Mouse (Mus musculus) cerebellum, adult 11 months (tissue): Measurements from ENCODE around the gene Trabd2b.

ENCODE experiments used
- DNase-seq: peaks from one replicate; pipeline ENCODE4 v3.0.0; 2022

Trabd2b gene

GRCm38 (mm10) chr4:114500317-114500716 lies 93.8 kb downstream of the Trabd2b start:
- no peak for DNase-seq

DNA sequence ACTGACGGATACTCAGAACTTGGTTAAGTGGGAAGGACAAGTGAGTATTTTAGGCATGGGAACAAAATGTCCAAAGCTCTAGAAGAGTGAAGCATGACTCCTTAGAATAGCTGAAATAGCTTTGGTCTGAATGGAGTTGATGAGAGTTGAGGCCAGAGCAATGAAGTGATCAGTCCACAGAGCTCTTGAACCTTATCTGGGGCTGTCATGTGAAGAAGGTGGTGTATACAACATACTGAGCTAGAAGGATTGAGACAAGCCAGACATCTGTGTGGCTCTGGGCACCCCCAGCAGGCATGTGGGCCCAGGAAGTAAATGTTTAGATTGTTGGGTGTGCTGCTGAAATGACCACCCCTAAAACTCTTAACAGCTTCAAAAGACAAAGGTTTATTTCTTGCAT lies 94.5 kb downstream of the Trabd2b start:
- DNase-seq, result no peak

GRCm38 (mm10) chr4:114501611-114502010 lies 95.1 kb downstream of the Trabd2b start:
- no peak for DNase-seq

- DNase-seq, result no peak
Observed at GRCm38 (mm10) chr4:114504227-114505041, 97.9 kb downstream of the Trabd2b start.

GRCm38 (mm10) chr4:114509601-114510000 lies 103.1 kb downstream of the Trabd2b start:
- no peak for DNase-seq

DNA sequence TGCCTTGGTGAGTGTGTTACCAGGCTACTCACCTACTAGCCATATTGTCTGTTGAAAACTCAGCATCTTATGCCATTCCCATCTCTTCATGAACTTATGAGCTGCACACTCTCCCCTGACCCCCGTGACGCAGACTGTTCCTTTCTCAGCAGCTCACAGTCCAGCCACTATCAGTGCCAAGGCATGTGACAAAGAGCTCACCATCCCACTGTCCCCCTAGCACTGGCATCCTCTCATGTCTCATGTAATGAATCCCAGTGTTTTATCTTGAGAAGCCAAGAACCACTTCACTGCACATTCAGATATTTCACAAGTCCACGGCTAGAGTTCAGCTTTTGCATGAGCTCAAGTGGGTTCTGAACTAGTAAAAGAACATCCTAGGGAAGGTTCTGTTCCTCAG lies 105.1 kb downstream of the Trabd2b start:
- no peak for DNase-seq

GRCm38 (mm10) chr4:114513149-114513548 lies 106.6 kb downstream of the Trabd2b start:
- no peak for DNase-seq

GRCm38 (mm10) chr4:114515330-114515771 lies 108.8 kb downstream of the Trabd2b start:
- DNase-seq, result no peak

GRCm38 (mm10) chr4:114516651-114517050 lies 110.1 kb downstream of the Trabd2b start:
- DNase-seq, result no peak

- DNase-seq, result no peak
Observed at GRCm38 (mm10) chr4:114518061-114518460, 111.5 kb downstream of the Trabd2b start.

- DNase-seq, result no peak
Observed at GRCm38 (mm10) chr4:114518571-114518970, 112.0 kb downstream of the Trabd2b start.

DNA sequence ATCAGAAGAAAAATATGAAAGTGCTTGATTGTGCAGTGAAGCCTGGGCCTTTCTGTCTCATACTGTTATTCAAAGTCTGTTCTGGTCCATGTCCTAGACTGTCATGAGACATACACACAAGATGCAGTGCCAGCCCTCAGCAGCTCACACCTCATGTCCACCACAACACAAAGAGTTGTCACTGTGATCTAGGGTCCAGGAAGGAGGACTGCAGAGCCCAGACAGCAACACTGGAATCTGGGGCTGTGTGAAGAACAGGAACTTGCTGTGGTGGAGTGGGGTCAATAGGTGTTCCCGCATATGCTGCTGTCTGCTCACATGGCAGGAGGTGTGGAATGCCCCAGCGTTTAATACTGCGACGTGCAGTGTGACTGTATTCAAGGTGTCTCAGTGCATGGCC lies 112.8 kb downstream of the Trabd2b start:
- no peak for DNase-seq

- DNase-seq, result no peak
Observed at GRCm38 (mm10) chr4:114519966-114520365, 113.4 kb downstream of the Trabd2b start.

DNA sequence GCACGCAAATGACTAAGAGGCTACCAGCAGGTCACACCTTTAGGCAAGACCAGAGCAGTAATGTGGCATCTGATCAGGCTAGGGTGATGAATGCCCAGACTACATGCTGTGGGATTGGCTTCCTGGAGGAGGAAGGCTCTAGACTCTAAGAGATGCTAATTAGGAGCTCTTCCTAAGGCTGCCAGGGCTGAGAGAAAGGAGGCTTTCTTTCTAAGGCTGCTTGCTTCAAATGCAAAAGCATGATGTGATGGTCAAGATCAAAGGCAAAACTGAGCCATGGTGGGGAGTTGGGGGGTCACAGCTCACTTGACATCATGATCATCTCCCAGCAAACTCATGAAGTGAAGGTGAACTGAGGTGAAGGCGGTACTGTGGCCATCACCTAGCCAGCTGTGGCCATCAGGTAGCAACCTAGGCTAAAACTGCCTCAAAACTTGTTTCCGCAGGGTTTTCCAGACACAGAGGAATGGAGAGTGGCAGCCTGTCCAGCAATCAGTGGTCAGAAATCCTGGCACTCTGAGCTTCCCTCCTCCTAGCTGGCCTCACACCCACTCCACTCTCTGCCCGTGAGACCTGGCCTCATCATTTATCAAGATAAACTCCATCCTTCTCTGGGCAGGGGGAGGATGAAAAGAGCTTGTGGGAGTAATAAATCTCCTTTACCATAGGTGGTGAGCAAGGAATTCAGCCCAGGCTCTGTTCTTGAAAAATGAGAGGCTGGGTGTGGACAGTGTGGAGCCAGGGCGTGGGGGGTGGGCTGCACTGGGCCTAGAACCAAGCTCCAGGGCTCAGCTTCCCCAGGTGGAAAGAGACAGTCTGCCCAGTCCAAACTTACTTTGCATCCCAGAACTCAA lies 117.0 kb downstream of the Trabd2b start:
- no peak for DNase-seq

GRCm38 (mm10) chr4:114531591-114531990 lies 125.1 kb downstream of the Trabd2b start:
- no peak for DNase-seq

DNA sequence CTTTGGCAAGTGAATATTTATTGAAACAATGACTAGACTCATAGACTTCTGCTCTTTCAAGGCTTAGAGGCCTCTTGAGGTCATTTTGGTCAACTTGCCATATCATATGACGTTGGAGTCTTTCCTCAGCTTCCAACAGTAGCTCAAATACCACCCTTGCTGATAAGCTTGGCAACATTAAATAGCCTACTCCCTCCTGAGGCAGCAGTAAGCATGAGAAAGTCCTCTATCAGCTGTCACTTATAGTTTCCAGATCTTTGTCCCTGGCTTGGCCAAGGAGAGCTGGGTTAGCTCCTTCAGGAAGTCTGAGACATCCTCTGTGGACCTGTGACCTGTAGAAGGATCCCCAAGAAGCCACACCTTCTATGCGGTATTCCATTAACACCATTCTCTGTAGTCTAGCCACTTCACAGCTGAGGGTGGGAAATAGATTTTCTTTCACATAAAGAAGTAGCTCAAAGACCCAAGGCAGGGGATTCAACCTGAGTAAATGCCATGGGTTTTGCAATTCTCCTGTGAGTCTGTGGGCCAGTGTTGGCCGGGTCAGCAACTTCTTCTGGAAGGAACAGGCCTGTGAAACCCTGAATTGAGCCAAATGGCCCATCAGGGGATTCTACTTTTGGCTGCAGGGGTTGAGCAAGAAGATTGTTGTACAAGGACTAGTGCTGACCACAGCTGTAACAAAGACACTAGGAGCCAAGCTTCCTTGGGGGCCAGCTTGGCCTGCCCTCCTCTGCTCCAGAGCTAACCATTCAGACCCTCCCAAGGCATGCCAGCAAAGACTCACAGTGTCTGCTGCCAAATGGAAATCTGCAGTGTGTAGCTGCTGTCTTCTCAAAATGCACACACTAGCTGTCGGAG lies 127.6 kb downstream of the Trabd2b start:
- no peak for DNase-seq

GRCm38 (mm10) chr4:114537376-114537974 lies 131.0 kb downstream of the Trabd2b start:
- no peak for DNase-seq

DNA sequence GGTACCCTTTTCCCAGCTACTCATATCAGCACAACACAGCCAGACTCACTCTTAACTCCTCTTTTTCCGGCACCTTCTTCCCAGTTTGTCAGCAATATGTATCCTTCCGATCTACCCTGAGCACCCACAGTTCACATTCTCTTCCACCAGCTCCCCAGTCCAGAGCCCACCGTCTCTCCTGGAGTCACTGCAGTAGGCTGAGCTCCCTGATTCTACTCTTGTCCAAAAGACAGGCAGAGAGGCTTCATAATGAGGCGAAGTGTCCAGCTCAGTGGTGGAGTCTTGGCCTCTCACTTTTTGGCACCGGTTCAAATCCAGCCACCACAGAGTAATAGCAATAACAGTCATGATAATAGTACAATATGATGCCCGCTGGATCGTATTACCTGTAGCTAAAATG lies 133.5 kb downstream of the Trabd2b start:
- DNase-seq, result no peak

- DNase-seq, result no peak
Observed at GRCm38 (mm10) chr4:114541221-114541620, 134.7 kb downstream of the Trabd2b start.

DNA sequence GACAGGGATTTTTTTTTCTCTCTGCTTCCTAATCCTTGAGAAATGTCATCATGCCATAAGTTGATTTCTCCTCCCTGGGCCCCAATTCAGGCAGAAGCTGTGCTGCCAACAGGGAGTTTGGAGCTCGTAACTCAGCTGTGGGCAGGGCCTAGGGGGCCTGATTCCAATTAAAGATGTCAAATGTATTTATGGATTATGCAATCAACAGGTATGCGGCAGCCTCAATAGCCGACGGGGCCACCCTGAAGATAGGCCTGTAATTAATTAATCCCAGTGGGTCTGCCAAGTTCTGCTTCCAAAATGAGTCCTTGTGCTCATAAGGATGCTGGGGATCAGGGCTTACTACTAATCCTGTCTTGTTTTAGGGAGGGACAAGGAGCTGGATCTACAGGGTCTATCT lies 135.6 kb downstream of the Trabd2b start:
- no peak for DNase-seq

DNA sequence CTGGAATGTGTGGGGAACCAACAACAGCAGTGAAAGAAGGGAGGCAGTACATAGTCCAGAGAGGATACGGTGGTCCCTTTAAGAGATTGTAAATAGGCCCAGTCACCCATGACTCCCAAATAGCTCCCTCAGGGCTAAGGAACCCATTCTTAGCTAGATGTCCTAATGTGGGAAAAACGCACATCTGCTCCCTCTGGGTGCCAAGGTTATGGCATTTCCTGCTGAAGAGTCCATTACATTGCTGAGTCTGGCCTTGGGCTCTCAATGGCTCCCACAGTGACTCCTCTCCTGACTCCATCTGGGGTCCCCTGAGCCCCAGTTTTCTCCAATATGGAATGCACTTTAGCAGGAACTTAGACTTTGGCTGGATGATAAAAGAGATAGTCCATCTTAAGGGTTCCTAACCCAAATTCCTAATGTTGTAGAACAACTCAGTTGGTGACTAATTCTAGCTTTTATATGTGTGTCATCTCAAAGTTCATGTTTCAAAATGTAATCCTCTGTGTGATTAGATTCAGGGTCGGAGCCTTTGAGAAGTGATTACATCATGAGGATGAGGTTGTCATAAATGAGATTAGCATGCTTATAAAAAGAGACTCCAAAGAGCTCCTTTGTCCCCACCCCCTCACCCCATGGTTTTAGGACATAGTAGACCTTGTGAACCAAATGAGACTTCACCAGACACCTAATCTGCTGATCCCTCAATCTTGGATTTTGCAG lies 139.1 kb downstream of the Trabd2b start:
- no peak for DNase-seq
